Mouse (Mus musculus) left cerebral cortex, adult 2 months (tissue): ENCODE results near the gene Me3. TPM values are rescaled to one million over a fixed set of nuclear protein-coding genes. Genes with fewer than 3 reads are reported as not detected.

Experiments
- DNase-seq, 2 experiments: peaks; one replicate each; pipeline ENCODE4 v3.0.0; 2021 to 2022; ENCODE audit warnings: low spot score in 2 of 2, mixed read lengths in 1 of 2; ENCODE audit errors: extremely low spot score in 1 of 2
- H3K27ac ChIP-seq: fragments of 200-600 bp; 2 replicates; pipeline ENCODE4 v1.8.1; 2022
- H3K4me3 ChIP-seq: fragments of 200-600 bp; 2 replicates; pipeline ENCODE4 v1.8.1; 2022
- CTCF ChIP-seq: fragments of 200-600 bp; IDR thresholded peaks from 2 replicates; pipeline ENCODE4 v1.8.1; 2022; ENCODE audit warnings: antibody characterized with exemption, mild to moderate bottlenecking, moderate library complexity
- intact Hi-C: fragments of 180-260 bp; cut with DNase I; formaldehyde crosslinking; loops from one replicate; pipeline ENCODE4 v1.15.1; 2025
- total RNA-seq, 2 experiments: library from RNA; stranded (reverse); gene quantifications; 2 replicates each; pipeline ENCODE4 v1.2.3; 2021

Gene Me3
- total RNA-seq, 2 experiments from 2014 or later = 94.9 to 100 TPM

DNA sequence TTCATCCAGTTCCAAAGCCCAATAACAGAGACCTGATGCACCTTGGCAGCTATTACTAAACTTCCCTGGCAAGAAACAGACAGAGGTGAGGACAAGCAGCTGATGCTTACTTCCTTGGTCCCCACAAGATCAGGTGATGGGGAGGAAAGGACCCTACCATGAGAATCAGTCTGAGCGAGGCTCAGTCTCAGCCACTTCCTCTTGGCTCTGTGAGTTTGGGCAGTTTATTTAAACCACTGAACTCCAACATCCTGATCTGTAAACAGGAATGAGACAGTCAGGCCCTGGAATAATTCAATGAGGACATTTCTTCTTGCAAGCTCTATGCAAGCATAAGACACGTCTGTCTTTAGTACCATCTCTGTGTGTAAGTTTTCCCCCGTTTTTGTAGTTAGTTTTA, 170.3 kb downstream of the Me3 start:
- intact Hi-C loops = no loop called here
- no peak for TF ChIP-seq CTCF
- Histone ChIP-seq H3K27ac (no peak overlapping the region), H3K4me3 (no peak overlapping the region)
- DNase-seq = no peak

DNA sequence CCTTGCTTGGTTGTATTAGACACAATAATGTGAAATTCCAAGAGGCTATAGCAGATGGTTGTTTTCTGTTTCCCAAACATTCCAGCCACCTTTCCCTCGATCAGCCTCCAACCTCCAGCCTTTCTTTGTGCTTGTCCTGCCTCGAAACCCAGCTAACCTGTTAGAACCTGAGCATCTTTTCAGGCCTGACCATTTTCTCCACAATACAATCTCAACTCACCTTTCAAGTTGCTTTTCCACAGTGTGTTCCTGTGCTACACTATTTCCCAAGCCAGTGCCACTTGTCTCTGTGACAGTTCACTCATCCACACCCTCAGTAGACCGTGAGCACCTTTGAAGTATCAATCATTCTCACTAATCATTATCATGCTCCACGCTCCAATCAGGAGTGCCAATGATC, 171.8 kb downstream of the Me3 start:
- H3K4me3 ChIP-seq = no peak overlapping the region
- no peak overlapping the region for H3K27ac ChIP-seq
- no peak for TF ChIP-seq CTCF
- intact Hi-C loops = no loop called here
- no peak for DNase-seq

DNA sequence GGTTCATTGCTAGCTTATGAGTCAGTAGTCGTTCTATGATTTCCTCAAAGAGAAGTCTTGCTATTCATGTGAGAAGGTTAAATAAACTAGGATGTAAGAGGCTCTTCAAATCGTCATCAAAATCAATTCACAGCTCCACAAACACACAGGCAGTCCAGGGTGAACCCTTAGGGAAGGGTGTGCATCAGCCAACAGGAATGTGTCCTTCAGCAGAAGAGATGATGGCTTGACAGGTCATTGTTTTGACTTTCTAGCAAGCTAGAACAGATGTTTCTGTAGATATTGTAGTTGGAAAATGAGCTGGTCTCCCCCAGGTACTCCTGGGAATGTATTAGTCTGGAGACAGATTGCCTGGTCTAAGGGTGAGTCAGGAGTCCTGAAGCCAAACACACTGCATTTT, 177.2 kb downstream of the Me3 start:
- no peak for DNase-seq
- Histone ChIP-seq H3K4me3 (no peak overlapping the region), H3K27ac (no peak overlapping the region)
- intact Hi-C loops = no loop called here
- no peak for TF ChIP-seq CTCF

DNA sequence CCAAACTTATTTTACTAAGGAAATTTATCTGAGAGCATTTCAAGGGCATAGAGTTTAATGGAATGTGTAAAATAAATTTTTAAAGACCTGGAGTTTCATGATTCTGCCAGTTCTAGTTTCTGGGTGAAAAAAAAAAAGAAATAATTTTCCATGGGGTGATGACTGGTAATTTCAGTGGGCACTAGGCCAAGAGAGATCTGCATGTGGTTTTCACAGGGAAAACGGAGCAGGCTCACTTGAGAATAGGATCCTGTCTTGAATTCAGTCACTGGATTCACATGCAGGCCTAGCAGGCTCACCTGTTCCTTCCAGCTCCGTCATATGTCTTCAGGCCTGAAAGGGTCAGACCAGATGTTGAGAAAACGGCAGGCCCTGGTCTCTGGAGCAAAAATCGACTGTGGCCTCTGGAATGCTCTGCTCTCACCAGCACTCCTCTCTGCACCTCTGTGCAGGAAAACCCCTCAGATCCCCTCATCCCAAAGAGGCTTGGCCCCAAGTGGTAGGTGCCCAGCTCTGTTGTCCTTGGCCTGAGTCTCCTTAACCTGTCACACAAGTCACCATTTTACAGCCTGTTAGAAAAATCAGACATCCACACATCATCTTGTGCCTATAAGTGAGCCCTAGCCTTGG, 196.4 kb downstream of the Me3 start:
- Histone ChIP-seq H3K4me3 (no peak overlapping the region), H3K27ac (no peak overlapping the region)
- intact Hi-C loops = no loop called here
- no peak for TF ChIP-seq CTCF
- DNase-seq = no peak

DNA sequence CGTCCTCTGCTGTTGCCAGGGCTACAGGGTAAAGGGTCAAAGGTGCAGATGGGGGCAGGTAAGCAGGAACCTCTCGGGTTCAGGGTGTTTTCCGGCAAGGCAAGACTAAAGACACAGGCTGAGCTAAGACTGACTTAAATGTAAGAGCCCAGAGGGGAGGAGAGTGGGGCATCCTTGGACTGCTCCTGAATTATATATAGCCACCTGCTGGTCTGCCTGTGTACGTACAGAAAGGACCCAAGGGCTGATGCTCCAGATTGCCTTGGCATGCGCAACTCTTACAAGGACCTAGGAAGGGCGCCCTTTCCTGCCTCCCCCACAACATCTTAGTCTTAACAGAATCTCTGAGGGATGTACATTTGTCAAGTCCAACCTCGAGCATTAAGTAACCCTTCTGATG, 197.0 kb downstream of the Me3 start:
- Histone ChIP-seq H3K4me3 (no peak overlapping the region), H3K27ac (no peak overlapping the region)
- TF ChIP-seq CTCF = peak; percentile 55
- no peak for DNase-seq
- intact Hi-C loops = no loop called here

DNA sequence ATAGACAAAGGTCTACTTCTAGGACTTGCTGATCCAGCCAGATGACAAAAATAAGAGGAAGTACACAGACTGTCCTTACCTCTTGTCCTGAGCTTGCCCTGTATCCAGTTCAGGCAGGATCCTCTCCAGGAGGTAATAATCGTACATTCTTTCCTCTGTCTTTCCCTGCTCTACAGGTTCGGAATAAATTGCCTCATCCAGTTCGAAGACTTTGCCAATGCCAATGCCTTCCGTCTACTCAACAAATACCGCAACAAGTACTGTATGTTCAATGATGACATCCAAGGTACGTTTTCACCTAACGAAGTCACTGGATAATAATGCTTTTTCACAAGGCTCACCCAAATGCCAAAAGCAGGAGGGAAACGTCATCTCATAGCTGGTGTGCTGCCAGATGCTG, 201.3 kb downstream of the Me3 start:
- Histone ChIP-seq H3K4me3 (no peak overlapping the region), H3K27ac (no peak overlapping the region)
- intact Hi-C loops = no loop called here
- TF ChIP-seq CTCF = no peak
- DNase-seq = no peak

DNA sequence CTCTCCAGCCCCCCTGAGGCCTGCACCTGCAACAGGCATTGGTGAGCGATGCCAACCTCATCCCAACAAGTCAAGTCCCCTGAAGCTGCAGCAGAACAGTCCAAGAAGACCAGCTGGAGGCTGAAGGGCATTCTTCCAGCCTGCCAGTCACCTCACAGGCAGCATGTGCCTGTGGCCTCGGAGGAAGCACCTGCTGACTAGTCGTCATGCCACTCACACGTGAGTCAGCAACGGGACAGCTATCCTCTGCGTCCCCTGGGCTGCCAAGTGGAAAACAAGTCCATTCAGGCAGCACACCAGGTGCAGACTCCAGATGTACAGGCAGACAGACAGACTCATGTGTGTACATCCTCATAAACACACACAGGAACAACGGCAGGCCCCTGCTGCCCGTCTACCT, 203.4 kb downstream of the Me3 start:
- Histone ChIP-seq H3K4me3 (no peak overlapping the region), H3K27ac (no peak overlapping the region)
- intact Hi-C loops = no loop called here
- DNase-seq = no peak
- no peak for TF ChIP-seq CTCF

DNA sequence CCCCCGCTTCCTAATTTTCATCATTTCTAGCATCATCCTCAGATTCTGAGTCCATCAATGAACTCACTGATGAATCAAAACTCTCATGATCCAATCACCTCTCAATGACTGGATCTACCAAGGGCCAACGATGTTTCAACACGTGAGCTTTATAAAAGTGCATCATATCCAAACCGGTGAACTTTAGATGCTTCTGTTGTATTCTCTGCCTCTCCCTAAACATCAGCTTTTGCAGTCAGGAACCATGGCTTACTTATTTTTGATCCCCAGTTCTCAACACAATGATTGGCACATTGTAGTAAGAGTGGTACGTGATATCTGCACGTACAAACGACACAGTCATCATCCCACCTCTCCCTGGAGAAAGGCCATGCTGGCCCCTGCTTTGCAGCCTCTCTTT, 204.5 kb downstream of the Me3 start:
- intact Hi-C loops = no loop called here
- DNase-seq = no peak
- TF ChIP-seq CTCF = no peak
- Histone ChIP-seq H3K4me3 (no peak overlapping the region), H3K27ac (no peak overlapping the region)

DNA sequence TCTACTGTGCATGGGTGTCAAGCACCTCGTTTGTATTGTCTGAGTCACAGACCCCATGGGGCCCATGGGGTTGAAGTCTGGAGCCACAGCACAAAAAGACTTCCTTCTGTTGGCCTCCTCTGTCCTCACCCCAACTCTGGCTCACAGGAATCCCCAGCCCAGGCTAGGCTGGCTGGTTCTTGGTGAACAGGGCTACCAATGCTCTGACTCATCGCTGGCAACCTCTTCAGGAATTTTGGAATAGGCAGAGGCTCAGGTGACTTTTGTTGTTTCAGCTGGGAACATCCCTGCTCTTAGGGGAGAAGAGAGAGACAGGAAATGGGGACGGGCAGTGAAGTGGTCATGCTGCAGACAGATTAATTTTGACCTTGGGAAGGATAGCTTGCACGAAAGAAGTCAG, 205.6 kb downstream of the Me3 start:
- TF ChIP-seq CTCF = no peak
- Histone ChIP-seq H3K4me3 (no peak overlapping the region), H3K27ac (no peak overlapping the region)
- intact Hi-C loops = no loop called here
- no peak for DNase-seq

DNA sequence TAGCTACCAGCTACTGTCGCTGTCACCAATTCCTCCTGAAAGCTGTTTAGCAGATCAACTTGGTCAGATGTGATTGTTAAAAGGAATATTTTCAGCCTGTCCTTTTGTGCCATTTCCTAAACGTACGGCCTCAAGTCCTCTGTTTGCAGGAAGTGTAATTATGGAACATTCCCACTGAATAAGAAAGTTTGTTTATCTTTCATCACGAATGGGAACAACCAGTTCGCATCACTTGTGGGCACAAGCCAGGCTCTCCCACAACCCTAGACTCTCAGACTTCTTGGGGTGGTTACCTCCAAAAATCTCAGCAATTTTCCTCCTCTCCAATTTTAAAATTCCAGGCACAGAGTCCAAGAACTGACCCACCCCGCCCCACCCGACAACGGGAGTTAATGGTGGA, 207.5 kb downstream of the Me3 start:
- intact Hi-C loops = no loop called here
- no peak overlapping the region for H3K4me3 ChIP-seq
- H3K27ac ChIP-seq = no peak overlapping the region
- no peak for TF ChIP-seq CTCF
- DNase-seq = no peak

DNA sequence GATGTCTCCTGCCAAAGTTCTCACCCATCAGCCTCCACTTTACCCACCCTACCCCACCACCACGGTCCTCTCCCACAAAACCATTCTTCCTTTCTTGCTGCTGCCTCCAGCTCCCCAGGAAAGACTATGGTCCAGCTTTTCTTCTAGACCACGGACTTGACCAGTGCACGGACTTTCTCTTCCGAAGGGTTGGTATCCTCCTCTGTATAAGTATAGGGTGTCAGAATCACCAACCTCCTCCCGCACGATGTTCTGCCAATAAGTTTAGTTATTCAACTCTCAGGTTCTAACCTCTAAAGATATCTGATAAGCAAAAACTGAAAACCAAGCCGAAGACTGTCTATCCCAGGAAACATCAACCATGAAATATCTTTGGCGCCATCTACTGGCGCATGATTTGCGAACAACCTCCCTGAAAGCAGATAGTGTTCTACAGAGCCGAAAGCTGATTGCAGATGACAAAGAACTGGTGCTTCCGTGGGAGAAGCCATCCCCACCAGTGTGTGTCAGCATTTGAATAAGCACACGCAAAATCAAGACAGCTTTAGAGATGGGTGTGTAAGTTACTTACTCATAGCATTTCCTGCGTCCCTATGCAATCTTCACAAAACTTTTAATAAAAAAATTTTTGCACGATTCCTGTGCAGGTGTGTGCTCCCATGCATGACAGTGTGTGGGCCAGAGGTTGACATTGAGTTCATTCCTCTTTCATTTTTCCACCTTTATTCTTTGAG, 209.6 kb downstream of the Me3 start:
- TF ChIP-seq CTCF = peak; percentile 91
- intact Hi-C loops = loop anchor here (1.0 kb wide), 2 partner anchors 342 to 365 kb away; no protein-coding TSS in a partner anchor
- Histone ChIP-seq H3K27ac (no peak overlapping the region), H3K4me3 (no peak overlapping the region)
- peak; percentile 84 to 87 for DNase-seq

DNA sequence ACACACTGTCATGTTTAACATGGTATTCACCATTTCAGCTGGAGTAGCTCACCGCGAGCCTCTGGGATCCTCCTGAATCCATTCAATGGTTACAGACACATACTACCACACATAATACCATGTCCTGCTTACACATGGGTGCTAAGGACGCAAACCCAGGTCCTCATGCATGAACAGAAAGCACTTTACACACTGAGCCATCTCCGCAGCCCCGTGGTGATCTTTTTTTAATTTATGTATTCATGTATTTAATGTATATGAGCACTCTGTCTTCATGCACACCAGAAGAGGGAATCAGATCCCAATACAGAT, 210.2 kb downstream of the Me3 start:
- intact Hi-C loops = loop anchor here (1.0 kb wide), 2 partner anchors 342 to 365 kb away; no protein-coding TSS in a partner anchor
- DNase-seq = no peak
- Histone ChIP-seq H3K27ac (no peak overlapping the region), H3K4me3 (no peak overlapping the region)
- TF ChIP-seq CTCF = no peak

DNA sequence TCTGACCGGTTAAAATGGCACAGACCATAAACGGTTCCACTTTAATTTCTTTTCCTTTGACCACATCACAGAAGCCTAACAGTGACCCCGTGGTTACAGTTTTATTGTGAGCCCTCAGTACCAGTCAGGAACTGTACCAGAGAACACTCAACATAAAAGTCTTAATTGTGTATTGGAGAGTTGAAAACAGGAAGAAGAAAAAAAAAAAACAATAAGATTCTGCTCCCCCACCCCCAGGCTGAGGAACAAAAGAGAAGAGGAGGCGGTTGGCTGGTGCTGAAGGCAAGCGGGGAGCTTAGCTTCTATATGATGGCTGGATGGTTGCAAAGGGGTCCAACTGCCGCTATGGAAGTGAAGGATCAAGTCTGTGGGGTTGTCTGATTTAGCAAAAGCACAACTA, 210.9 kb downstream of the Me3 start:
- TF ChIP-seq CTCF = no peak
- intact Hi-C loops = no loop called here
- no peak overlapping the region for H3K4me3 ChIP-seq
- DNase-seq = no peak
- H3K27ac ChIP-seq = no peak overlapping the region
